Mouse (Mus musculus) liver, embryonic 14 days (tissue): Measurements from ENCODE around the gene Tmem268. TPM values are rescaled to one million over a fixed set of nuclear protein-coding genes. Genes with fewer than 3 reads are reported as not detected.

Experiments
- polyA plus RNA-seq: library from polyadenylated mRNA; depleted of rRNA; stranded (reverse); fragments of >200 nt; gene quantifications from 2 replicates; pipeline ENCODE4 v1.2.3, GENCODE M21; 2012; rRNA removed

The Tmem268 gene
- polyA plus RNA-seq = 4.2 and 5.5 TPM in 2 replicates

DNA sequence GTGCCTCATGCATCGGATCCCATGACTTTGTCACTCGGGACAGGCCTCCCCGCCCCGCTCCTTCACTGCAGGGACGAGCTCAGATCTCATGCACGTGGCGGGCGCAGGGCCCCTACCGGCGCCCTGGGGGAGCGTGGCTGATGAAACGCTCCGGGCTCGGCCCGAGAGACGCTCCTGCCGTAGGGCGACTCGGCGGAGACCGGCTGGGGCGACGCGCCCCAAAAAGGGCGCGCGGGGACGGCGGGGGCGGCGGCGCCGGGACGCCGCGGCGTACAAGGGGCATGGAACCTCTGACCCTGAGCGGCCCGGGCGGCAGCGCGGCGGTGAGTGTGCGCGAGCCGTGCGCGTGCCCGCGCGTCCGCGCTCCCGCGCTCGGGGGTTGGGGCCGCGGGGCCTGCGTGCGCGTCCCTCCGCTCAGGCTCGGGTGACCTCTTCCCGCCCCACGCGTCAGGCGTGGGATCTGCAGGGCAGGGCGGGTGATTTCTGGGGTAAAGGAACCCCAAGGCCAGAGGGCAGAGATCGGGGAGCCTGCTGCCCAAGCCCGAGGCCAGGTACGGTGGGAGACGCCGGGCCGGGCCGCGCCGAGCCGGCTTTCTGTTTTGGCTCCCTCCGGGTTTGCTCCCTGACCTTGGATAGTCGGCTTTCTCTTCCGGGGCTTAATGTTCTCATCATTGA is at the start of gene Tmem268:
Gene Tmem268, plus strand, starts transcription at position 375 of the 675 bp plus-strand sequence.

GRCm38 (mm10) chr4:63544494-63545230 is 13.9 kb upstream of the Tmem268 start, which contains the start of gene Atp6v1g1:
Gene Atp6v1g1 (plus strand): TSS chr4:63544772.

GRCm38 (mm10) chr4:63604945-63605344 is 46.4 kb downstream of the Tmem268 start, which contains the start of gene Gm11213:
Gene Gm11213 (minus strand): TSS chr4:63605261.

DNA sequence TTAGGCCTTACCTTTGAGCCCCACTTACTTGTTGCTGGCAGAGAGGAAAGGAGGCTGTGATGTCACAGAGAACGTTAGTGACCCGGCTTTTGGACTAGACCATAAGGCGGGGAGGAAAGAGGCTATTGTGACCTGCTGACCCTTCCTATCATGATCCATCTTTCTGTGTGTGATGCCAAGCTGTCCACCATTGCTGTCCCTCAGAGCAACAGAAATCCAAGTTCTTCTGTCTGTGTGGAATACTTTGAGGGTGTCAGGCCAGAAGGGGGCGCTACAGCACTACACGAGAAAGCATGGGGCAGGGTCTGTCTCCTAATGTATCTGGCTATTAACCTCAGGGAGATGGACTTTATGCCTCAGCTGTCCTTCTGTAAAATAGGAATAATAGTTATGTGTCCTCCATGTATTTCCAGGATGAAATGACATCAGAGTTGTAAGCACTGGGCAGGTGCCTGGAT is 63.8 kb downstream of the Tmem268 start, which contains the start of gene Tex48:
Gene Tex48, minus strand, starts transcription at position 51 of the 458 bp plus-strand sequence.

Other genes starting within 250 kb of the Tmem268 start
- 0.03 TPM in 1 of 2 replicates, not detected in the other for gene Orm1, start 214.2 kb upstream of the Tmem268 start, polyA plus RNA-seq
- gene Orm3, start 202.6 kb upstream of the Tmem268 start, polyA plus RNA-seq = not detected in 2 replicates
- not detected in 2 replicates for gene Orm2, start 196.3 kb upstream of the Tmem268 start, polyA plus RNA-seq
- gene Akna, start 155.4 kb upstream of the Tmem268 start, polyA plus RNA-seq = 1.7 and 2.4 TPM in 2 replicates
- 0.55 and 0.63 TPM in 2 replicates for gene Whrn, start 62.8 kb upstream of the Tmem268 start, polyA plus RNA-seq
- gene Atp6v1g1, start 14.0 kb upstream of the Tmem268 start, polyA plus RNA-seq = 42.6 and 50.0 TPM in 2 replicates
- gene Gm11213, start 46.5 kb downstream of the Tmem268 start, polyA plus RNA-seq = not detected in 2 replicates
- not detected in 2 replicates for gene Tex48, start 63.6 kb downstream of the Tmem268 start, polyA plus RNA-seq
- not detected in 2 replicates for gene Gm11214, start 104.6 kb downstream of the Tmem268 start, polyA plus RNA-seq
- 0.02 TPM in 2 replicates for gene Tnfsf15, start 186.3 kb downstream of the Tmem268 start, polyA plus RNA-seq